Mouse (Mus musculus) liver, adult 2 months (tissue): ENCODE measurements at regions not wholly inside any gene's neighbourhood (a gene's known extent, or its start where the extent isn't known, plus 50 kb on each side); places are given as distances from the start of the nearest gene placed in this dataset.

Experiments used
- DNase-seq: peaks from one replicate; pipeline ENCODE4 v3.0.0-alpha.2; 2011; ENCODE audit warnings: low read depth, low spot score; ENCODE audit errors: extremely low read depth
- H3K27ac ChIP-seq: fragments of 200-500 bp; replicated peaks from 2 replicates; pipeline ENCODE4 v1.5.1; 2012; ENCODE audit warnings: low read depth, mild to moderate bottlenecking, control low read depth, inconsistent platforms, low read length; ENCODE audit not compliant: insufficient read depth
- H3K27me3 ChIP-seq: fragments of 200-500 bp; 2 replicates; pipeline ENCODE4 v1.6.1; 2012; ENCODE audit warnings: mild to moderate bottlenecking, moderate library complexity, low read length, inconsistent platforms; ENCODE audit not compliant: control insufficient read depth, insufficient read depth
- H3K36me3 ChIP-seq: fragments of 200-500 bp; 2 replicates; pipeline ENCODE4 v1.6.1; 2012; ENCODE audit warnings: low read length, inconsistent platforms; ENCODE audit not compliant: control insufficient read depth, insufficient read depth
- H3K4me1 ChIP-seq: fragments of 200-500 bp; 2 replicates; pipeline ENCODE4 v1.6.1; 2011; ENCODE audit warnings: low read length; ENCODE audit not compliant: control insufficient read depth, insufficient read depth
- H3K4me3 ChIP-seq: fragments of 200-500 bp; 2 replicates; pipeline ENCODE4 v1.5.1; 2011; ENCODE audit warnings: low read depth, mild to moderate bottlenecking, control low read depth, low read length, moderate library complexity; ENCODE audit not compliant: insufficient read depth
- H3K79me2 ChIP-seq: fragments of 200-500 bp; 2 replicates; pipeline ENCODE4 v1.6.1; 2012; ENCODE audit warnings: inconsistent platforms, mild to moderate bottlenecking, low read length, moderate library complexity; ENCODE audit not compliant: control insufficient read depth, insufficient read depth
- H3K9ac ChIP-seq: fragments of 200-500 bp; 2 replicates; pipeline ENCODE4 v1.6.1; 2012; ENCODE audit warnings: low read depth, mild to moderate bottlenecking, control low read depth, inconsistent platforms, low read length
- CTCF ChIP-seq: fragments of 200-500 bp; IDR thresholded peaks from 2 replicates; pipeline ENCODE4 v1.5.1; 2011; ENCODE audit warnings: low read depth, low read length, control low read depth
- POLR2A ChIP-seq: fragments of 200-500 bp; IDR thresholded peaks from 2 replicates; pipeline ENCODE4 v1.6.1; 2011; ENCODE audit warnings: low read length, control low read depth; ENCODE audit not compliant: insufficient read depth; ENCODE audit errors: extremely low read depth
- WGBS: fragments of 180-500 bp; shearing (Covaris S2); methylation state at CpG from one replicate; pipeline ENCODE4 v1.1.7; 2018; 5-methylcytosine and 5-hydroxymethylcytosine counted together

- H3K27me3 ChIP-seq = no peaks in the 10 kb centered on the region
- TF ChIP-seq POLR2A (no peak), CTCF (no peak)
- no peak overlapping the region for H3K27ac ChIP-seq
- H3K4me1 ChIP-seq = no peaks in the 10 kb centered on the region
- H3K9ac ChIP-seq = no peak overlapping the region
- 51% methylated on average over 1 of the region's 1 CpGs for WGBS
- H3K36me3 ChIP-seq = no peaks in the 10 kb centered on the region
- H3K4me3 ChIP-seq = no peak overlapping the region
- H3K79me2 ChIP-seq = no peaks in the 10 kb centered on the region
- no peak for DNase-seq
These were observed 2790.6 kb upstream of the Lrrc6 start for GRCm38 (mm10) chr15:69291273-69291672.

DNA sequence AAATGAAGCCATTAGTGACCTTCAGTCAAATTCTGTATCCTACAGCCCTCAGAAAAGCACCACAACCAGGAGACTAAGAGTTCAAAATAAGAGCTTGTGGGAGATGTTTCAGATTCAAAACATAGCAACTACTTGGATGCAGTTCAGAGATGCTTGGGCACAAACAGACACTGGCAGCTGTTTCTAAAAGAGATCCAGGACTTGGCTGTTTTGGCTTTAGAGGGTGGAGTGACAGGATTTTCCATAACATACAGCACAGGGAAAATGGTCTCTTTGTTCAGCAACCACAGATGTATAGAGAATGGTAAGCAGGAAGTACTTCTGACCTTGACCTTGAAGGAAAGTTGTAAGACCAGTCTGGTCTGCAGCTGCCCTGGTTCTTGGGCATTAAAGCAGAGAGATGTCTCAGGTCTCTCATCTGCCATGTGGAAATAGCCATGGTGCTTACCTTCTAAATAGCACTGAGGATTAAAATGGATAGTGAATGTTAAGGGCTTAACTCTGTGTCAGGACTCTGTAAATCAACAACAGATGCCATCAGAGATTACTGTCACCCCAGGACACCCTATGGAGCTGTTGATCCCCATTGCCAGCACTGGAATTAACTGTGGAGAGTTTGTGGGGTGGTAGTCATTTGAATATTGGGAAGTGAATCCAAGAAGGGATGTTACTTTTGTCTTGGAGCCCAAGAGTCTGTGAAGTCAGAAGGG lies 2775.0 kb upstream of the Lrrc6 start:
- Histone ChIP-seq H3K27me3 (no peaks in the 10 kb centered on the region), H3K9ac (no peak overlapping the region), H3K4me3 (no peak overlapping the region), H3K27ac (no peak overlapping the region), H3K79me2 (no peaks in the 10 kb centered on the region), H3K36me3 (no peaks in the 10 kb centered on the region), H3K4me1 (no peaks in the 10 kb centered on the region)
- no peak for TF ChIP-seq CTCF
- no peak for TF ChIP-seq POLR2A
- DNase-seq = no peak

GRCm38 (mm10) chr15:69274225-69274766 lies 2773.6 kb upstream of the Lrrc6 start:
- Histone ChIP-seq H3K4me3 (no peak overlapping the region), H3K9ac (no peak overlapping the region), H3K27ac (no peak overlapping the region), H3K27me3 (no peaks in the 10 kb centered on the region), H3K36me3 (no peaks in the 10 kb centered on the region), H3K79me2 (no peaks in the 10 kb centered on the region), H3K4me1 (no peaks in the 10 kb centered on the region)
- no peak for DNase-seq
- no peak for TF ChIP-seq POLR2A
- no peak for TF ChIP-seq CTCF
- WGBS = 84% methylated on average over 8 of the region's 8 CpGs

DNA sequence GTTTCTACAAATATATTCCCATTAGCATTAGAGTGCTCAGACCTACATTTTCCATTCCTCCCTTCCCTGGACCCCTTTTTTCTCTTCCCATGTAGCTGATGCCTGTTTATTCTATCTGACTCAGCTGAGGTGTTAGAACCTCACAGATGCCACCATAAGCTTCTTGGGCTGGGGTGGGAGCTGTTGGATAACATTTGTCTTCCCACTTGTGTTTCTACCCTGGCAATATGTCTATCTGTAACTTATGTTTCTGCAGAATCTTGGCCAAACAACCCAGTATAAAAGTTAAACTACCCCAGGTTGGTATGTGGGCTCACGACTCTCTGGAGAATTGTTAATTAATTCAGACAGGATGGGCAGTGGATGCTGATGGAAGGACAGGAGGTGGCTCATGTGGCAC lies 2772.8 kb upstream of the Lrrc6 start:
- H3K9ac ChIP-seq = no peak overlapping the region
- H3K27ac ChIP-seq = no peak overlapping the region
- no peaks in the 10 kb centered on the region for H3K27me3 ChIP-seq
- H3K79me2 ChIP-seq = no peaks in the 10 kb centered on the region
- no peak overlapping the region for H3K4me3 ChIP-seq
- TF ChIP-seq CTCF (no peak), POLR2A (no peak)
- no peak for DNase-seq
- WGBS = 74% methylated on average over 1 of the region's 1 CpGs
- no peaks in the 10 kb centered on the region for H3K36me3 ChIP-seq
- no peaks in the 10 kb centered on the region for H3K4me1 ChIP-seq

DNA sequence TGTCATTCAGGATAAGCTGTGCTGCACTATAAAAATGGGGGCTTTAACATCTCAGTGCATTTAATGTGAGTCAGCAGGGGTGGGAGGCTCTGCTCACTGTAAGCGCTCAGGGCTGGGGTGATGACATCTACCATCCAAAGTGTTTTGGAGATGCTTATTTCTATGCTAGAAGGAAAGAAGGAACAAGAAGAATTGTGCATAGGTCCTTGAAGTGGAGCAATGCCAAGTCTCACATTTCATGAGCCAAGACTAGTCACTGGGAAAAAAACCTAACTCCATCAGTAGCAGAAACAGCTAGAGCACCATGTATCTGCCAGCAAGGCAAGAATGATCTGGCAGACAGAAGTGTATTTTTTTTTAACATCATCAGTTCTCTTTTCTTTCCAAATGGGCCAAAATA lies 2761.2 kb upstream of the Lrrc6 start:
- Histone ChIP-seq H3K79me2 (no peaks in the 10 kb centered on the region), H3K27ac (no peak overlapping the region), H3K9ac (no peak overlapping the region), H3K27me3 (no peaks in the 10 kb centered on the region), H3K4me3 (no peak overlapping the region), H3K36me3 (no peaks in the 10 kb centered on the region), H3K4me1 (no peaks in the 10 kb centered on the region)
- DNase-seq = no peak
- TF ChIP-seq POLR2A (no peak), CTCF (no peak)
- WGBS = 92% methylated on average over 1 of the region's 1 CpGs

DNA sequence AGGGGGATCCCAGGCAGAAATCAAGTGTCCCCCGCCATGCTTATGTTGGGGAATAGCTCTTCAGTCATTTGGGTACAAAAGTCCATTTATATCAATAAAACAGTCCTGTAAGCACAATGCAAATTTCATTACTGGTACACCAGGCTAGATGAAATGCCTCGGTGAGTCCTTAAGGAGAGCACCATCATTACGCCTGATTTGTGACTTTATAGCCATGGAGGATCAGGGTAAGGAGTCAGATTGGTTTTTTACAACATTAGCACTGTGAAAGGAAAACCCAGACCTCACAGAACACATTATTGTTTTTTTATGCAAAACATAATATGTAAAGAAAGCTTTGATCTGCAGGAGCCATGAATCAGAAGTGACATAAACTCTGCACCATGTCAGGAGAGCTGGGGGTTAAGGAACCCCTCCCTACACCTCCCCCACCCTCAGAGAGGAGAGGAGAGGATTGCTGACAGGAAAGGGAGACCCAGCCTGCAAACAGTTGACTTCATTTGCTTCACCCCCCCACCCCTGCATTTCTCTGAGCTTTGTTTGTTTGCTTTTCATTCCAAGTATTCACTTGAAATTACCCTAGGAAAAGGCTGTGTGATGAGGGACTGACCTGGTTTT lies 2756.6 kb upstream of the Lrrc6 start:
- Histone ChIP-seq H3K79me2 (no peaks in the 10 kb centered on the region), H3K9ac (no peak overlapping the region), H3K4me1 (no peaks in the 10 kb centered on the region), H3K27ac (no peak overlapping the region), H3K27me3 (no peaks in the 10 kb centered on the region), H3K4me3 (no peak overlapping the region), H3K36me3 (no peaks in the 10 kb centered on the region)
- TF ChIP-seq CTCF (no peak), POLR2A (no peak)
- 84% methylated on average over 3 of the region's 3 CpGs for WGBS
- no peak for DNase-seq
